Mouse (Mus musculus) spleen, postnatal 14 days (tissue): Measurements from ENCODE around the gene Pcdh15.

Source experiments
- DNase-seq, 2 experiments: peaks; one replicate each; pipeline ENCODE4 v3.0.0; 2021 to 2022; ENCODE audit warnings: low spot score in 2 of 2

Pcdh15 gene

DNA sequence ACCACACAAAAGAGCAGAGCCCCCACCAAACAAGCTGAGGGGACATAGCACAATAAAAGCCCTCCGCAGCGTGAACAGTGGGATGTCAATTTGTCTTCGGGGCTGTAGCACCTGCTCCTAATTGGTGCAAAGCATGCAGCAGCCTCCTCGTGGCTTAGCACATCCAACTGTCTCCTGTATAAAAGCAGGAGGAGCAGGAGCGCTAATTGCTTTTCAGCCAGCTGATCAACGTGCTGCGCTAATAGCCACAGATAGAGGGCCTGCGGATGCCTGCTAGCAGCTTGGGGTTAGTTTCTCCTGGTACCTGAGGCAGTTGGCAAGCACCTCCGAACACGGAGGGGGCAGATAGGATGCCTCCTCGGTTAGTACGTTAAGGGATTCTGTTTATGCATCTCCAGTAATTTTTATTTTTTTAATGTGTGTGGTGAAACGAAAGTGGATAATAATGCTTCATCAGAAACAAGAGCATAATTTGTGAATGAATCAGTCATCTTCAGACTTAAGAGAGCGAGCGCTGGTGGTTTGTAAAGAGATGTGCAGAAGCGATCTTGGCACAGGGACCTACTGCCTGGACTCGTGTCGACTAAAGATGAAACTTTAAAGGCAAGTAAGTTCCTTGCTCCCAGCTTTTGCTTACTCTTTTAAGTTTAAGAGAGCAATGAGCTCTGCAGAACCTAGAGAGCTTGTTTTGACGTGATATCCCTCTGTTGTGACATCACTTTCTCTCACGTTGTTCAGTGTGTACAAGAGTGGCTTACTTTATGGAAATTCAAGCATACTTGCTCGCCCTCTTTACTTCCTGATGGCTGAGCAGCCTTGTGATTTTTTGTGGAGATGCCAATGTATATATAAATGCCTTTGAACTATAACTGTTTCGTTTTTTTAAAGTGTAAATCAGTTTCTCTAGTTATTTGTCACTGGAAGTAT, 722.8 kb downstream of the Pcdh15 start:
- no peak for DNase-seq

DNA sequence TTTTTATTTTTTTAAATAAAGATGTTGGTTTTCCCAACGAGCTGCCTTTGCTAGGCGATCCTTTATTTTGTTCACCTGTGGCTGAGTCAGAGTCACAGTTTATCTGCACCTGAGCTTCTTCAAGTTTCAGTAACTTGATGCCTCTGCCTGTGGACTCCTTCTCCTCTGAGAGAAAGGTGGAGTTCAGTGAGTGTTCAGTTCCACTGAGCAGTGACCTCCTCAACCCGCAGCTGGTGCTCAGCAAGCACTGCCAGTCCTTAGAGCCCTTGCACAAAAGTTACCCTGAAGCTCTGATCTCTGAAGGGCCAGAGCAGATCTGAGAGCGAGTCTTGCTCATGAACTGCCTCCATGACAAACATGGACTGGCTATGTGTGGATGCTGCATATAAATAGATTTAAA, 724.1 kb downstream of the Pcdh15 start:
- no peak for DNase-seq

DNA sequence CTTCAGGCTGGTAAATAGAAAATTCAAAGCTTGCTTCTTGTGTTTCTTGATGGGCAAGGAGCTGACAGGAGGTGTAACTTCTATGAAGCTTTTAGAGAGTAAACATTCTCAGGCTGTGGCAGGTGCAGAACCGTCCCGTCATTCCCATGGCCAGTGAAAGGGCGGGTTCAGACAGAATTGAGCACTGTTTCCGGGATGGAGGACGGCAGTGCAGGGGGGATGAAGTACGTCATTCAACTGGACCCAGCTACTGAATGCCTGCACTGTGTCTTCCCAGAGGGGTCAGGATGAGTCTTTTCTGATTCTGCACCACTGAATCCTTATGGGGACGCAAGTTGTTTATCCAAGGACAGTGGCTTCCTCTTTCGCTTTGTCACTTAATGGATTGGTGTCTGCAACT, 727.2 kb downstream of the Pcdh15 start:
- no peak for DNase-seq

DNA sequence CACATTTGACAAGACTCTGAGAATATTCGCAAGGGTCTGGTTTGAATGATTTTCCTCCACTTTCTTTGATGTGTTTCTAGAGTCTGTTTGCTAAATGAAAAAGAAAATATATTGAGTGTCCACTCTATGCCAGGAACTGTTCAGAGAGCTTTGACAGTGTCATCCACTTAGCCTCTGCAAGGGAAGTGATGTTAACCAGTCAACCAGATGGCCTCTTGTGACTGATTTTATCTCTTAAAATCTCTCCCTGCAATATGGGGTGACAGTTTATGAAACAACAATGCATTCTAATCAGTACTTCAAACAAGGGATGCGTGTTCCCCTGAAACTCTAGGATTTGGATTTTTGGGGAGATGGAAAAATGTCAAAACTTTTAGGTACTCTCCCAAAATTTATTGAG, 729.6 kb downstream of the Pcdh15 start:
- DNase-seq = no peak

DNA sequence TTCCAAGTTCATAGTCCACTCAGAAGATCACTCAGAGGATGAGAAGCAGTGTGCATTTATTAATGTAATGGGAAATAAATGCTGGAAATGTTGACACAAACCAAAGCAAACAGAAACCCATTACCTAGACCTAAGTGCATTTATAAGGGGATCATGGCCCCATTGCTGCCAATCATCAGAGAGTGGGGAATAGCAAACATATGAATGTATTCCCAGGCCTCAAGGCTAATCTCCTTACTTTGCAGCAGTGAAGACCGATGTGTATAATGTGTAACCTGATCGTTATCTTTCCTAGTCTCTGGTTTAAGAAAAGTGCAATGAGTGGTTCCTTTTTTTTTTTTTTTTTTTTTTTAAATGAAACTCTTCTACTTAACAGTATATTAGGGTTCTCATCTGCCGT, 745.9 kb downstream of the Pcdh15 start:
- no peak for DNase-seq

DNA sequence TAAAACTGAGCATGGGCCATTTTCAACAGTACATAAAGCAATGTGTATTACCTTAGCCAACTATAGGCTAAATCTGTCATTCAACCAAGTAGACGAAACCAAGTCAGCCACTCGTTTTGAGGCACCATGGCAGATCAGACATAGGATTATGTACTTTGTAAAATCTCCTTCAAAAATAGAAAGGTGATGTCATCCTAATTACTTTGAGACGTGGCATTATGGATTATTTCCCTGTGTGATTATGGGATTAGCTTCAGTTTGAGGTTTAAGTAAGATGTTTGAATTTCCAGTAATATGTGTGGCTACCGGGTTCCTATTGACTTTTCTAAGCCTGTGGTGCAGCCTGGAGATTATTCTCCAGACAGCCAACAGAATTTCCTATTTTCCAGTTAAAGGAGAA, 763.0 kb downstream of the Pcdh15 start:
- no peak for DNase-seq

DNA sequence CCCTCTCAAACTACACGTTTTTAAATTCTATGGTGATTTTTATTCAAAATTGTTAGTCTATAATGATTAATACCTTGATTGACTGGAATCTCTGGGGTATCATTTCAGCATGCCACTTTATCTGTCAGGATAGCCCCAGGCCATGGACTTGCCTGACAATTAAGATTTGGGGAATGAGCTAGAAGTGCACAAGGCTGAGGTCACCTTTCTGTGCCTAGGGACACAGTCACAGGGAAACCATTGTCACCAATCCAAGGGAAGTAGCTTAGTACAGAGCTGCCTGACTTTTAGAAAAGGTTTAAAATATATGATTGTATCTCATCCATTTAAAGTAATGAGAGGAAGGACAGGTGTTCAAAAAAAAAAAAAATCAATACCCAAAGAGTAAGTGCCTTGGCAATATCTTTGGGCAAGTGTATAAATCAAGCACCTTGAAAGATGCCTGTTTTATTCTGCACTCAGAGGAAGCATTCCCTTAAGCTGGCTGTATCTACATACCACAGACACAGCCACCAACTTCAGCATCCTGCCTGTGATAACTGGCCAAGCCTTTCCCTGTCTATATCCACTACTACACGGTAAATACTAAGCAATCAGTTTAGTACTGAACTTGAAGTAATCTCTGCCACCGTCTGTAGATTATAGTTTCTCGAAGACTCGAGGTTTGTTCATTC, 779.0 kb downstream of the Pcdh15 start:
- DNase-seq = no peak

DNA sequence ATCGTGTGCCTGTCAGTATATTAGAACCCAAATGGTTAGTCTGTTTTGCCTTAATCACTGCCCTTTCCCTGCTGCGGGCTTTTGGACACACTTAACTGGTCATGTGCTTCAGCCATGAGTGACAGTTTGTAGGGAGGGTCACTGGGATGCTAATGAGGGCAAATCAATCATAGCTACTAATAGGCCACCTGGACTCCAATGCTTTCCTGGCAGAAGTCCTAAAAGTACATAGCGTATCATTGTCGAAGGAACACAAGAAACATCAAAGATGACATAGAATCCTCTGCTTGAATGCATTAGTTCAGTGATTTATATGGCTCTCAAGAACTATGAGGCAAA, 779.6 kb downstream of the Pcdh15 start:
- no peak for DNase-seq

DNA sequence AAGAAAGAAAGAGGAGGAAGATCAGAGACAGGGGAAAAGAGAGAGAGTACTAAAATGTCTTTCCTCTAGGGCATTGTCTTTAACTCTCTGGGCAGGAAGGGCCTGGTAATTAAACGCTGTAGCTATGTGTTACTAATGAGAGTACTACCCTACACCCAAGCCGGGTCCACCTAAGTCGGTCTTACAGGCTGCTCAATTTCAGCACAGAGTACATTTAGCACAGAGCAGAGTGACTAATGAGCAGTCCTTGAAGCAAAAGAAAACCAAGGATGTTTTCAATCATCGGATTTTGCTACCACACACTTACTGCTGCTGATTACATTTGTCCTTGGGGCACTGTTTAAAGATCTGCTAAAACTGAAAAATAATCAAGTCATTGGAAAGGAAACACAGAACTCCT, 788.6 kb downstream of the Pcdh15 start:
- DNase-seq = no peak

DNA sequence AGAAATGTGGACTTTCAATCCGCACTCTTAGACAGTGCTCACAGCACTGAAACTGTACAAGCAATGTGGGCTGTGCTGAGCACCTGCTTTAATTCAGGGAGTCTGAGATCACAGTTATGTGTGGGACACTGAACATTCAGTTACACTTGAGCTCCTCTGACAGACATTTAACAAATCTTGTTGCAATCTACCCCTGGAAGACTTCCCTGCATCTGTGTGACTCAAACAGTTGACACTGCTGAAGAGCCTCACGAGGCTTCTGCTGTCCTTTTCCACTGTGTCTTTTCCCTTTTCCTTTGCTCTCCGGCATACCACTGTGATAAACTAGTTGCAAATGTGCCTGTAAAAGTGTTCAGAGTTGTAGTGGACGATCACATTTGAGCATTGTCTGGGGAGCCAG, 793.1 kb downstream of the Pcdh15 start:
- no peak for DNase-seq

DNA sequence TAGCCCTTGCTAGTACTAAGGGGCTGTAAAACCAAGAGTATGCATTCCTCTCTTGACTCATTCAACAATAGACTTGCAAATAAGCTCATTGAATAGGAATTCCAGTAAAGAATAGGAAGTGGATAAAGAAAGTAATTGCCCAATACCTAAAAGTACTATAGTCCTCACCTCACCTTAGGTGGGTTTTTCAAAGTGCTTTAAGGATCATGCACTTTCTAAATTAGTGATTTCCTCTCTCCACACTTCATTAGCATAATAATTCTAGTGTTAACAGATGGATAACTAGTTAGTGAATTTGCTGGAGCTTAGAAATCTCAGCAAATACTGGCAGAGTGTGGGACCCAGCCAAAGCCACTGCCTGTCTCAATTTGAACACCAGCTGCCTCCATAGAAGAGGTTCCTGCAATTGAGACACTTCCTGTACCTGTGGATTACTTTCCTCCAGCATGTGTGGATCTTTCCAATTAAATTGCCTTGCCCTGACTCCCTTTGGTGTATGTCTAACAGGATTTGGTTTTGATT, 797.0 kb downstream of the Pcdh15 start:
- no peak for DNase-seq

DNA sequence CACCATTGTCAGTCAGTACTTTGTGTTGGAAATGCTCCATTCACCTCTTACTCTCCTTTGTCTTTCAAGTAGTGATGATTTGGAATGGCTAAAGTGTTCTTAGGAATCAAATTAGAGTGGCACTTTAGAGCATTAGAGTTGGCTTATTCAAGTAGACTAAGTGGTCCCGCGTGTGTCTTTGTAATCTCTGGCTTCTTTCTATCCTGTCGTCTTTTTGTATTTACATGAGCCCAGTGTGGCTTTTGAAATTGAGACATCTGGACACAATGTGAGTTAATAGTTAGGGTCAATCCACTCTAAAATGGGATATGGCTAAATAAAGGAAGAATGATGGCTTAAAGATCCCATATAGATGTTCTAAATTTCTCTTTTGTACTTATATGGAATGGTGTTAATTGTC, 800.0 kb downstream of the Pcdh15 start:
- no peak for DNase-seq

DNA sequence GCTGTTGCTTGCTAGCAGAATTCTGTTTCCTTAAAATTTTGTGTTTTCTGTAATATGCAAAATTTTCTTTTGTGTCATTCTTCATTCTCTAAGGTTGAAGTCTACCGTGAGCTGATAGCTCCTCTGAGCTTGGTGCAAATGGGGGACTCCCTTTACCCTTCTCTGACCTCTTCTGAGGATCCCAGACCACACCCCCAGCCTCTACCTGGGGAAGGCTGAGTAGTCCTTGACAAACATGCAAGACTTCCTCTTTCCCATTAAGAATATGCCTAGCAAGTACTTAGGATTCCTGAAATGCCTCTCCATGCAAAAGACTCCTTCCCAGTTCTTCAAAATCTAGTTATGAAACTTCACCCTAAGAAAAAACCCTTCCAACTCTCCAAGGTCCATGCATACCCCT, 808.5 kb downstream of the Pcdh15 start:
- no peak for DNase-seq

DNA sequence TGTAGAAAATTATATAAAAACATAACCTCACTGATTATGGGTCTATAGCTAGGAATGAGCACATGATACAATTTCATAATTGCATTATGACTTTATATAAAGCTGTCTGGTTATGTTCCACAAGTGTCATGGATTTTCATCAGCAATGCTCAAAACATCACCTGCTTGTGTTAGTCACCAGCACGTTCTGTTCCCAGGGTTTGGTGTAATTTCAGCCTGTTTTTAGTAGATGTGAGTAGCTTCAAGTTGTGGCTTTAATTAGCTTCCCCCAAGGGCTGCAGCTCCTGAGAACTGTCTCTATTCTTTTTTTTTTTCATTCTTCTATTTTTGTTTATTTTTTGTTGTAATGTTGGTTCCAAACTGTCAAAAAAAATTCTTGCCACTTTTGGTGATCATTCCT, 809.4 kb downstream of the Pcdh15 start:
- no peak for DNase-seq

DNA sequence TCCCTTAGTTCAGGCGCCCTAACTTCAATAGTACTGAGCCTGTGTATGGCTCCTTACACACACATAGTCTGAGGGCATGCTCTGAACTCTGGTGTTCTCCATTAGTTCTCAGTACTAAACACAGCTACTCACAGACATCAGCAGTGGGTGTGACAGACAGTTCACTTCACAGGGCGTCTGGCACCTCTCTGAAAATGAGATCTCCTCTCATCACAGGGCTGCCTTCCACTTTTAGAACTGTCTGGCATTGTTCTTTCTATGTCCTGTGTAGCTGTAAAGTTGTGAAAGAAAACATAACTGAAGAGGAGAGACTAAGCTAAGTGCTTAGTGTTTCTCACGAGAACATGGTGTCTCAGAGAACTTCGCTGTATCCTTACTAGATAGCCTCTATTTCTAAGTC, 816.0 kb downstream of the Pcdh15 start:
- DNase-seq = no peak

DNA sequence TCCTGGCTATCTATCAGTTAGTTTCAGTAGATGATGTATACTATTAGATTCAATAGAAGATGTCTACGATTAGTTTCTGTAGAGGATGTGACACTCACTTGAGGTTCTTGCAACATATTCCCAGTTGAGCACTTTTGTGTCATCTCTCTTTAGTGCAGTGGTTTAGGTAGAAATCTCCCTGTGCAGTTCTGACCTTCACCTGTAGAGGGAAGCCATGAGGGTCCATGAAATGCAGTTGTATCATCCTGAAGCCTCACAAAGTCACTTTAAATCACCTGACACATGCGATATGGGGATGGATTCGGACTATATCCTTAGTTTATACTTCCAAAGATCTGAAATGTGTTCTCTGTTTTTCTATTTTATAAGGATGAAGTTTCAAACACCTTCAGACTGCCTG, 822.4 kb downstream of the Pcdh15 start:
- DNase-seq = no peak

DNA sequence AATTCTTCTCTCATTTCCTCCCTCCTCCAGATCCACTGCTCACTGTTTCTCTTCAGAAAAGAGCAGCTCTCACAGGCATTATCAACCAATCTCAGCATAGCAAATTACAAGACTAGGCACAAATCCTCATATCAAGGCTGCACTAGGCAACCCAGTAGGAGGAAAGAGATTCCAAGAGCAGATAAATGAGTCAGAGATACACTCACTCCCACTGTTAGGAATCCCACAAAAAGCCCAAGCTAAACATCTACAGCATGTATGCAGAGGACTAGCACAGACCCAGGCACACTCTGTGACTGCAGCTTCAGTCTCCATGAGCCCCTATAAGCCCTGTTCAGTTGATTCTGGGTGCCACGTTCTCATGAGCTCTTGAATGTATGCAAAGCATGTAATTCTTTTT, 829.5 kb downstream of the Pcdh15 start:
- no peak for DNase-seq

DNA sequence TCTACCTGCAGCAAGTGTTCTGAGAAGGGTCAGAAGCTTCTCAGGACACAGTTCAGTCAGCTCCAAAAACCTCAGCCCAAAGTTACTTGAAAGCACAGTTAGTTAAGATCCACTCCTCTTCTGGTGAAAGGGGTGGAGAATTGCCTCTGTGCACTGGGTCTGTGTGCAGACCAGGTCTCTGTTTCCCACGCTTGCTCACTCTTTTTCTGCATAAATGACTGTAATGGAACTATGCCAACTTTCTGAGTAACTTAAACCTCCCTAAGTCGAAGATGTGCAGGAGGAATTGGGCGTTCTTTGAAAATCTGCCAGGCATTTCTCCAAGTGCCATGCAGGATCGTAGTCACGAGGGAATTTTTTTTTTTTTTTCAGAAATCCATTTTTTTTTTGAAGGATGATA, 830.6 kb downstream of the Pcdh15 start:
- DNase-seq = no peak

DNA sequence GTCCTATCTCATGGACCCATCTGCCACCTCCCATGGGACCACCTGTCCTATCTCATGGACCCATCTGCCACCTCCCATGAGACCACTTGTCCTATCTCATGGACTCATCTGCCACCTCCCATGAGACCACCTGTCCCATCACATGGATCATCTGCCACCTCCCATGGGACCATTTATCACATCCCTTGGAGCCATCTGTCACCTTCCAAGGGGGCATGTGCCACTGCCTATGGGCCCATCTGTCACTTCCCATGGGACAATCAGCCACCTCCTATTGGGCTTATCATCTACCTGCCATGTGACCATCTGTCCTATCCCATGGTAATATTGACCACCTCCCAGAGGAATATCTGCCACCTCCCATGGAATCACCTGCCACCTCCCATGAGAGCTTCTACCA, 832.0 kb downstream of the Pcdh15 start:
- DNase-seq = no peak

DNA sequence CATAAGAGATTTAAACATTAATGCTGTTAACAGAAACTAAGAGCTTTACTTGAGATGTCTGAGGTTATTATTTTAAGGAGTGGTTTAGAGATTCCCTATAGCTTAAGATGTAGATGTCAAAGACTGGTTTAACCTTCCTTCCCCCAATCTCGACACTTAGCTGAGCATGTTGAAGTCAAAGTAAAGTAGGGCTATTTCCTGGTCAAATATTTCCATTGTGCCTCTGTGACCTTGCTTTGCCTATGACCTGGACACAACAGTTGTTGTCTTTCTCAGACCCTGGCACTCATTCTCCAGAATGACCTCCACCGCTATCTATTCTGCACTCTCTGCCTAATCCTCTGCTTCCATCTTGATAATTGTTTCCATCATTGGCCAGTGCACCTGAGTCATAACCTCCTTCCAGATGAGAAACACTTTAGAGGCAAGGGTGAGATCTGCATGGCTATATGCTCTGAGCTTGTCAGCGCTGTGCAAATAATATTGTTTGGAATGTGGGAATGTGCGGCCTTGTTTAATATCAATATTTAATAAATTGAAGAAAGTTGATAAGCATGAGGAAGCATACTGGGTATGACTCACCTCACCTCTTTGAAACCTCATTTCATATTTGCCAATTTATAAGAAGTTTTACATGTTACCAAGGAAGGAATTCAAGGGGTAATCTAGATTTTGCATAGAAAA, 833.0 kb downstream of the Pcdh15 start:
- no peak for DNase-seq

DNA sequence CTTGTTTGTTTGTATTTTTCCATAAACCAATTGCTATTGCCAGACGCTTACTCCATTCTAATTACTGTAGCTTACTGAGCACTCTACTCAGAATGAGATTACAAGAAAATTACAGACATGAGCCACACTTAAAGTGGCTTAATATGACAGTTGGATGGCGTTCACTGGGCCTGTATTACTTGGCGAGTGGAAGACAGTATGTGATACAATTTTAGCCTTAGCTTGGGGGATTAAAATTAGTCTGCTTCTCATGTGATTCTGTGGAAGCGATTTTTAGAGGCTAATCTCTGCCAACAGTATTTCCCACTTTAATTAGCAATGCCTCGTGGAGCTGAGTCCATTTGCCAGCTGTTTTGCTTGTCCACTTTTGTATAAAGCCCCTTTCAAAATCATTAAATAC, 837.0 kb downstream of the Pcdh15 start:
- no peak for DNase-seq

DNA sequence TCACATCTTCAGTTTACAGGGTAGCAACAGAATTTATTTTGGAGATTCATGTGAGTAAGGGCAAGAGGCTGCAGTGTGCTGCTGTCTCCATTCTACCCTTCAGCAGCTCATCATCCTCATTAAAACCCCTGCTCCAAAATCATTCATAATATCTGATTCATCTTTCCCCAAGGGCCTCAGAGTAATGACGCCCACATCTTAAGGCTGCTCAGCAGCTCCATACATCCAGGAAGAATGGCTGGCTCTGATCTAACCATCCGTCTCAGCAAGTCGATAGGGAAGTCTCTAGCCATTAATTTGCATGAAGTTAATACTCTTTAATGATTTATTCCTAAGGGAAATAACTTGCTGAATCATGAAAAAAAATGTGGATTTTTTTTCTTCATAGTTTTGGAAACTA, 839.8 kb downstream of the Pcdh15 start:
- DNase-seq = no peak

DNA sequence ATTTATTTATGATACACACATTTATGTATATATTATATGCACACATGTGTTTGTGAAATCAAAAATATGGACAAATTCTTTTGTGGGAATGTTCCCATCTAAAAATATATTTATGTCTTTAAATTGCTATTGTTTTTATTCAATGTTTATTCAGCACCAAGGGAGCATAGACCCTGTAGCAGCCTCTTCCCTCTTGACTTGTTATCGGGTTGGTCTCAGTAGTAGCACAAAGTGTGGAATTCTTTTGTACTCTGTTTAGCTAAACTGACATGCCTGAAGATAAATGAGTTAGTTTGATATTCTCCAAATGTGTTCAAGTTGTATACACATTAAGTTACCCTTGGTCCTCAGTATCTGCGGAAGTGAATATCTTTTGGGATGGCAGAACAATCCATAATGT, 848.7 kb downstream of the Pcdh15 start:
- DNase-seq = no peak
